Mouse (Mus musculus) Muller cell, postnatal 12 days (primary cell): ENCODE results near the gene Mfn1.

Experiments used
- DNase-seq: peaks from one replicate; pipeline ENCODE4 v3.0.0-alpha.2; 2015; ENCODE audit errors: inconsistent ontology term

Gene Mfn1

DNA sequence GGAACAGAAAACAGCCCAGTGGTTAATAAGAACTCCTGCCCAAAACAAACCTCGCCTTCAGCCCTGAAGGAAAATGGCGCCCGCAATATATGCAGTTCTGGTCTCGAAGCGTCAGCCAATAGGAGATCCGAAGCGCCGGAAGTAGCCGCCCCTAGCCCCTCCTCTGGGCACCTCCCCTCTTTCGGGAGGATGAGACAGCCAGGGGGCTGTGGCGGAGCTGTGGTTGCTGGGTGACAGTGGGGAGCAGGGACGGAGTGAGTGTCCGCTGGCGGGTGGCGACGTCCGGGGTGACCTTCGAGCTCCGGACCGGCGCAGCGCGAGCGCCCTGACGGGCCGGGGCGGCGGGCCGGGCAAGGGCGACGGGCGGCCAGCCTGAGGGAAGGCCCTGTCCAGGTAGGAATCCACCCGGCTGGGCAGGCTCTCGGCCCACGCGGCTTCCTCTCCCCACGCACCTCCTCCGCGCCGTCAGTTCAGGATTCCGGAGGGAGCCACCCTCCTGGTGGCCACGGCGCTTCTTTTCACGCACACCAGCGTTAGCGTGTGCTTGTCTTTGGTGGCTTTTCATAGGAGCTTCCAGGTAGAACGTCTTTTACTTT is at the start of gene Mfn1:
Mfn1 (plus strand) TSS at position 163 of the 596 bp plus-strand sequence.
- DNase-seq = peak; percentile 97

DNA sequence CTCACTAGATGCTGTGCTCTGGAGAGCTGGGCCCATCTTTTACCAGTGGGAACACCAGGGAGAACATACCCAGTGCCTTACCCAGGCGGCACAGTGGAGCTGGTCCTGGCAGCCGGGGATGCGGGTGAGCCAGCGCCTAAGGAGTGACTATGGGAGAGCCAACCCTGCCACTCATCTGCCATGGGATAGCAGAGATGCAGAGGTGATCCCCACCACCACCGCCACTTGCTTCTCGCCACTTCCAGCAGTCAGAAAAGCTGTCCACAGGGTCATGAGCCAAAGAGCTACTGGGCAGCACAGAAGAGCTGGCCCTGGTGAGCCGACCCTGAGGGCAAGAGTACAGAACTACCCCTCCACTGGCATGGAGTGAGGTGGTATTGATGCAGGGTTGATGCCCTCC is 49.3 kb upstream of the Mfn1 start:
- DNase-seq = no peak

DNA sequence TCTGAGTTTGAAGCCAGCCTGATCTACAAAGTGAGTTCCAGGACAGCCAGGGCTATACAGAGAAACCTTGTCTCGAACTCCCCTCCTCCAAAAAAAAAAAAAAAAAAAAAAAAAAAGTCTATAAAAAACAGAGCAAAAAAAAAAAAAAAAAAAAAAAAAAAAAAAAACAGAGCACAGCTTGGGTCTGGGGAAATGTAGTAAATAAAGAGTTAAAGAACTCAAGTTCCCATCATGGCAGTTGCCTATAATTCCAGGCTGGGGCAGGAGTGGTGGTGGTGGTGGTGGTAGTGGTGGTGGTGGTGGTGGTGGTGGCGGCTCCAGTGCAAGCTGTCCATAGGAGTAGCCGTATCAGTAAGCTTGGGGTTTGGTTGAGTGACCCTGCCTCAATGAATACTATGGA is 46.2 kb upstream of the Mfn1 start:
- no peak for DNase-seq

DNA sequence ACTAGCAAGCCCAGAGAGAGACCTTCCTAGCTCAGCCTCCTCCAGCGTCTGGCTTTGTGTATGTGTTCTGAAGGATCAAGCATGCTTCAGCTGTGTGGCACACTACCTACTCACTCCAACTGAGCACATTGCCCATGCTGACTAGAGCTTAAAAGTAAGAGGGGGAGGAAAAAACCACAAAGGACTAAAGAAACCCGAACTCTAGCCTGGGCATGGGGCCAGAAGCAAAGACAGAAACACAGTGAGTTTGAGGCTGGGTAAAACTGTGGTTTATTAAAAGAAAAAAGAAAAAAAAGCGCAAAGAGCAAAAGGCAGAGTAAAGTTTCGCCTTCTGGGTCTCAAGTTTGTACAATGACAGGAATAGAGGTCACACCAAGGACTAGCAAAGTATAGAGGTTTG is 42.7 kb upstream of the Mfn1 start:
- no peak for DNase-seq

DNA sequence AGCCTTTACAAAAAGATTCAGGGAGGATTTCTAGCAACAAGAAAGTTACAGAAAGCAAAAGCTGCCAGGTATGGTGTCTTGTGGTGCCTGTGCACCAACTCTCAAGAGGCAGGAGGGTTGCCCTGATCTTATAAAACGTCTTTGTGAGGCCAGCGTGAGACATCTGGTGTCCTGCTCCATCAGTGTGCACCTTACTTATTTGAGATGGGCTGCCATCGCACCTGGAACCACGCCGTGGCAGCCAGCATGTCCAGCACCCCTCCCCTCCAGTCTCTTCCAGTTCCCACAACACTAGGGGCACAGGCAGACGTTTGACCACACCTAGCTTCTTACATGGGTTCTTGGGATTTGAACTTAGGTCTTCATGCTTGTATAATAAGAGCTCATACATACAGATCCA is 41.1 kb upstream of the Mfn1 start:
- no peak for DNase-seq

DNA sequence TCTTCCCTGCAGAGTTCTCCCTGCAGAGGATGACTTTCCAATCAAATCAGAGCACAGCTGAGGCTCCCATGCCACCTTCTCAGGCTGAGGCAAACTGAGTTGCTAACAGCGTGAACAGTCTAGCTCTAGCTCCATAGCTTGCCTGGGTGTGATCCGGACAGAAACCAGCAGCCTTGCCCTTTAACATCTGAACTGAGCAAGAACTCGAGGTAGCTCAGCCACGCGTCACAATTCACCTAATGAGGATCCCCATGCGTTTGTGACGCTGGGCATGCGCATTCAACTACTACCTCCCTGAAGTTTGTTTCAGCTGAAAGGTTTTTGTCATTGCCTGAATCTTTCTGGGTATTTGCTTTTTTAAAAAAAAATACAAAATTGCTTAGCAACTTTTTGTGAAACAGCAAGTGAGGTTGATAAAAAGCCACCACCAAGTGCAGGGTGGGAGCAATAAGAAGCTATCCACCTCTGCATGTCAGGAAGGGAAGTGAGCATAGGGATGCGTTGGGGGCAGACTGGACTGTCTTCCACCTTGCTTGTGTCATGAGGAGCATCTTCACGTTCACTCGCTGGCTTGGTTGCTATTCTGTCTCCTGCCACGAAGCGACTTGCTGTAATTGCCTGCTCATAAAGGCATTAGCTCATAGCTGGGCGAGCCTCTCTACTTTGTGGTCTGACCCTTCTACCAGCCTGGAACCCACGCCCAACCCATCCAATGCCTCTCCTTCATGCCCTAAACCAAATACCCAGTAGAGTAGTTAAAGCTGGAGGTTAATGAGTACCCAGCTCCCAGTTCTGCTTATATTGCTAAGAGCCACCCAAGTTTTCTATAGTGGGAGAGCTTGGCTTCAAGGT is 39.0 kb upstream of the Mfn1 start:
- DNase-seq = peak; percentile 45

DNA sequence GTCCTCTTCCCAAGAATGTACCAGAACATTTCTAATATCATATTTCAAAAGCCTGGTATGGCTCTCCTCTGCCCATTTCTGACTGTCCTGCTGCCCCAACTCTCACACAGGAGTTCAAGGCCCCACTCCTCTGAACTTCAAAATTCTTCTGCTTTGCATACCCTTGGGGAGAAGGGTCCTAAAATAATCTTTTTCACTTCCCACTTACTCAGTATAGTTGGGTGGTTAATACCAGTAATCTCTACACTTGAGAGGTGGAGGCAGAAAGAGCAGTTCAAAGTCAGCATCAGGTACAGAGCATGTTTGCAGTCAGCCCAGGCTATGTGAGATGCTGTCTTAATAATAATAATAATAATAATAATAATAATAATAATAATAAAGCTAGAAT is 38.3 kb upstream of the Mfn1 start:
- DNase-seq = no peak

DNA sequence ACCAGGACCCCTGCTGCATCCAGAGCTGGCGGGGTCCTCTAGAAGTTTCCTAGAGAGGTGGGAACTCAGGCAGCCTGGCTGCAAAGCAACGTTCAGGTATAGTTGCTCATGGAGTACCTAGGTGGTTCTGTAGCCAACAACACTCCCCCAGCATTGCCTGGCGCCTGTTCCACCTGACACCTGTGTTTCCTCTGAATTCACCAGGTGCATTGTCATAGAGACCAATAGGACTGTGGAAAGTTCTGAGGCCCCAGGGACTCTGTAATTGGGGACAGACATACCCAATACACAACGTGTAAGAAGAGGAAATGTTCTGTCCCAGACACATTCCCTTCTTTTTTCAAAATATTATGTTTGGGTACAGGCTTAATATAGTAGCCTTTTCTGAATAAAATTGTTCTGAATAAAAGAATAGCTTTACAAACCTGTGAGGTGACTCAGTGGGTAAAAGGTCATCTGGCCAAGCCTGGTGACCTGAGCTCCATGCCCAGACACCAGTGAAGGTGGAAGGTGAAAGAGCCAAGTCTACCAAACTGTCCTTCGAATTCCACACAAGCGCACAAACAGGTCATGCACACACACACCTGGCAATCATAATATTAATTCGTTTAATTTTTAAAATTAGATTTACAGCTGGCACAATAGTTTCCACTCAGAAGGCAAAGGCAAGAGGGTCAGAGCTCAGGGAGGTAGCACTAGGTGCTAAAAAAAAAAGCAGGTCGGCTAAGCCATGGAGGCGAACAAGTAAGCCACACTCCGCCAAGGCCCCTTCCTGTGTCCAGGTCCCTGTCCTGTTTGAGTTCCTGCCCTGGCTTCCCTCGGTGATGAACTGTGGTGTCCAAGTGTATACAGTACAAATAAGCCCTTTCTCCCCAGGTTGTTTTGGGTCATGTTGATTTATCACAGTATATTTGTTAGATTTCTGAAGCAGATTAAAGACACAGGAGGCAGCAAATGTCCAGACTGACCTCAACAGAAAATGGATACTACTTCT is 36.9 kb upstream of the Mfn1 start, which contains the start of gene Kcnmb3:
Kcnmb3 (minus strand) TSS at position 135 of the 994 bp plus-strand sequence.
- no peak for DNase-seq

DNA sequence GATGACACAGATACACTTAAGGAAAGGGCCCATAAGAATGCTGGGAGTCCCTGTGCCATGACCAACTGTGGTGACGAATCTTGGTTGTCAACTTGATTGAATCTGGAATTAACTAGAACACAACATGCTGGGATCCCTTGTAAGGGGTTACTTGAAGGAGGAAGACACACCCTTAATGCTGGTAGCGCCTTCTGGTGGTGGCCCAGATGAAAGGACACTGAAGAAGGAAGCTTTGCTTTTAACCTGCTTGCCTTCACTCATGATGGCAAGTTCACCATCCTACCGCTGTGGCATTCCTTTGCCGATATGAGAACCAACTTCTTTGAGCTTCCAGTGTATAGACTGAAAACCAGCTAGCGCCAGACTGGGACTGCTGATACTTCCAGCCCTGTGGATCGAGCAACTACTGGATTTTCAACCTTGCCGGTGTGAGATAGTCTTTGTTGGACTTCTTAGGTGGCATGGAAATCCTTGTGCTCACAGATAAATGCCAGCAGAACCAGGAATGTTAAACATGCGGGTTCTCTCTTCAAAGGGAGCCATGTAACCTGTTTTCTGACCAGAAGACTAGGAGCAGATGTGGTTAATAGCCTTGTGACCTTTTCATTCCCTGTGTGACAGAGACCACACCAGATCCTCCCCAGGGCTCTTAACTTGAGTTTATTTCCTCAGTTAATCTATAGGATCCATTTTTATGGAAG is 34.7 kb upstream of the Mfn1 start:
- peak; percentile 56 for DNase-seq

DNA sequence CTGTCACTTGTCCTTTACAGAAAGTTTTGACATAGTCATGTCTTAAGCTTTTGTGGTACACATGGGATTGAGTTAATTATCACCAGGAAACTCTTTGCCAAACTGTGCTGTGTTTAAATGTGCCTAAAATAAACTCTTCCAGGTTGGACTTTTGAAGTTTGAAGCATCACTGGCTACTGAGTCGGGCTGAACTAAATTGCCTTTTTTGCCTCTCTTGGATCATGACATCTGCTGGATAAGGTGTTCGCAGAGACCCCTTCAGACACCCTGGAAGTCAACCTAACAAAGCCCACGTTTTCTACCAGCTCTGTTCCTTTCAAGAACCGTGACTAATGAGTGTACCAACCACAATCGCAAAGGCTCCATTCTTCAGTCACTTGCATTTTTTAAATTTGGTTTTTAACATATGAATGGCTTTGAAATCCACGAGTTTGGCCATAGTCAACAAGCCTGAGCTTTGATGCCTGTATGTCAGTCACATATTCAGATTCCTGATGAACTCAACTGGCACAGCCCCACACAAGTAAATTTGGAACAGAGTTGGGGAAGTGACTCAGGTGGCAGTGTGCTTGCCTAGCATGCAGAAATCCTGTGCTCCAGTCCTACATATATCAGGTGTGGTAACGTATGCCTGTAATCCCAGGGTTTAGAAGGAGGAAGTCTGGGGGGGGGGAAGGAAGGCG is 34.0 kb upstream of the Mfn1 start:
- DNase-seq = peak; percentile 67

DNA sequence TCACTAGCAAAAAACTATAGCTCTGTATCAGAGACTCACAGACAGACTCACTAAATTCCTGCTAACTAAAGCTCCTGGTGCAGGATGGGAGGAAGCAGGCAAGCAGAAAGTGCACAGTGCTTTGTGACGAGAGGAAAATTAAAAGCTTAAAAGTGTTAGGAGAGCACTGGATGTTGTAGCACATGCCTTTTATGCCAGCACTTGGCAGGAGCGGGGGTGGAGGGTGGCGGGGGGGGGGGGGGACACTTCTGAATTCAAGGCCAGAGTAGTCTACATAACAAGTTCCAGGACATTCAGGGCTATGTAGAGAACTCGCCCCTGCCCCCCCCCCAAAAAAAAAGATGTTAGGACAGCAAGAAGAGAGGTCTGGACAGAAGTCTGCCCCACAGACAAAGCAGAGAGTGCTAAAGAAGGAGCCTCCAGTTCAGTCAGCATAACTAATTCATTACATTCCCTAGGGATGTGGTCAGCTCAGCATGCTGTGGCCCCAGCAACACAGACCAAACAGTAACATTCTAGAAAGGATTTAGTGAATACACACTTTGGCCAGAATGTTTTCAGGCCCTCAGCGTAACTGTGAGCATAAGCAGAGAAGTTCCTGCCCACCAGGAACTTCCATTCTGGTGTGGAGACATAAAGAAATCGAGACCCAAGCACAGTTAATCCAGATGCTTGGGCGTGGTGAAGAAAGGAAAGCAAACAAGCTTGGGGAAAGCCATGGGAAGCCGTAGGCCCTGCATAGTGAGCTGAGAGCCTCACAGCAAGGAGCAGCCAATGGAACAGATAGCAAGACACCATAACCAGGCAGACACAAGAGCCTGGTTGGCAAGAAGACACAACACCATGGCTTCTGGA is 33.2 kb upstream of the Mfn1 start:
- DNase-seq = peak; percentile 87

DNA sequence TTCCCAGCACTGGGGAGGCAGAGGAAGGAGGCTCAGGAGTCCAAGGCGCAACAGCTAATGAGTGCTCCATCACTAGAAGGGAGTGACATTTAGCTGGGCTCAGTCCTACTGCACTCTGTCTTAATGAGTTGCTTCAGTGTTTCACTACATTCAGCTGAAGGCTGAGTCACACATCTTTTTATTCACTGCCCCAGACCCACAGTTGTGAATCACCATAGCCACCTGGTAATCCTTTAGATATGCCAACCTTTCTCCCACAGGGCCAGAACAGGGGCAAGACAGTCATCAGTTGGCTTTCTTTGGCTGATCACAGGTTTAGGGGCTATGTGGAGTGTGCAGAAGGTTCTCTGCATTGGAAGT is 32.6 kb upstream of the Mfn1 start:
- DNase-seq = peak; percentile 93

DNA sequence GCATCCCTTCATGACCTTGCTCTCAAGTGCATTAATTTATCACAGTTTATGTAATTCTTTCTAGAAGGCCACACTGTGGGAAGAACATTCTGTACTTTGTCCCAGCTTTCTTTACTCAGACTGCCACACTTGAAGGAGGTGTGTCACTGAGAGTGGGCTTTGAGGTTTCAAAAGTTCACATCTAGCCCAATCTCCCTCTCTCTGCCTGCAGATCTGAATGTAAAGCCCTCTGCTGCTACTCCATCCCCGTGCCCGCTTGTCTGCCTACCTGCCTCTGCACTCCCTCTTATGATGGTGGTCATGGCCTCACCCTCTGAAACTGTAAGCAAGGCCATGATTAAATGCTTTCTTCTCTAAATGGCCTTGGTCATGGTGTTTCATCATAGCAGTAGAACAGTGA is 28.9 kb upstream of the Mfn1 start:
- DNase-seq = no peak

DNA sequence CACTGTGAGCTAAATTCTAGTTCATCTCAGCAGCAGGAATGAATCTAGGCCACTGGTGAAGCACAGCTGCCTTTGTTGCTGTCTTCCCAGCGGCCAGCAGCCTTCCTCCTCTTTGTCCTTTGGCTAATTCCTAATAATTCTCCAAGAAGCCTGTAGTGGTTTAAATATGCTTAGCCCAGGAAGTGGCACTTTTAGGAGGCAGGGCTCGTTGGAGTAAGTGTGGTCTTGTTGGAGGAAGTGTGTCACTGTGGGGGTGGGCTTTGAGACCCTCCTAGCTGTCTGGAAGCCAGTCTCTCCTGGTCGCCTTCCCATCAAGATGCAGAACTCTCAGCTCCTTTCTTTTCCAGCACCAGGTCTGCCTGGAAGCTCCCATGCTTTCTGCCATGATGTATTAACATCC is 23.4 kb upstream of the Mfn1 start:
- no peak for DNase-seq

DNA sequence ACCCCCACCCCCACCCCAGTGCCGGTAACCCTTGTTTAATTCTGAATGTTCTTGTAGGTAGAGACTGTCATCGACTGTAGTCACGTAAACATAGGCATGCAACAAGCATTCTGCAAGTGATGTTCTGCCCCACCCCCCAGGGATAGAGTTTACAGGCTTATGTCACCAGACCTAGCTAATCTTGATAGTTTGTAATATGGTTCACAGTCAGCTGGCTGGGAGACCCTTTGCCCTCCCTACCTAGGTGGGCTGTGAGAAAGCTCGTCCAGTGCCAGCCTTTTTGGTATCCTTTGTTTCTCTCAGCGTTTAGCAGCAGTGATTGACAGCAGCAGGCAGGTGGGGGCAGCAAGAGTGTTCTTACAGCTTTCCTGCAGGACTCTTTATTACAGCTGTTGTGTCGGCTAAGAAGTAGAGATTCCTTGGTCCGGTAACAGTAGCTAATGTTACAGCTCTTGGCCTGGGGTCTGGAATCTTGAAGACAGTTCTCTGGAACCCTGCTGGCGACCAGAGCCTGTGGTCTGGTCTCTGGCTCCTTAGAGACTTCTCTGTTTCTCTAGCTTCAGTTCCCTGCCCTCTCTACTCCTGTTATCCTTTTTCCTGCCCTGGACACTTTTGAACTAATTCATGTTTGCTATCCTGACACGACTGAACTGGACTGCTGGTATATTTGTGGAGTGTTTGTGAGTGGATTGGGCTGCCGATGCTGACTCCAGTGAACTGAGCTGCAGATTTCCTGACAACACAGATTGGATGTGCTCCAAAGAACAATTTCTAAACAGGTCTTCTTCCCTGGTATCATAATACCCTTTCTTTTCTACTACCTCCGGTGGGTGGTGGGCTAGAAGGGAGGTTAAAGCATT is 22.7 kb upstream of the Mfn1 start:
- DNase-seq = no peak

DNA sequence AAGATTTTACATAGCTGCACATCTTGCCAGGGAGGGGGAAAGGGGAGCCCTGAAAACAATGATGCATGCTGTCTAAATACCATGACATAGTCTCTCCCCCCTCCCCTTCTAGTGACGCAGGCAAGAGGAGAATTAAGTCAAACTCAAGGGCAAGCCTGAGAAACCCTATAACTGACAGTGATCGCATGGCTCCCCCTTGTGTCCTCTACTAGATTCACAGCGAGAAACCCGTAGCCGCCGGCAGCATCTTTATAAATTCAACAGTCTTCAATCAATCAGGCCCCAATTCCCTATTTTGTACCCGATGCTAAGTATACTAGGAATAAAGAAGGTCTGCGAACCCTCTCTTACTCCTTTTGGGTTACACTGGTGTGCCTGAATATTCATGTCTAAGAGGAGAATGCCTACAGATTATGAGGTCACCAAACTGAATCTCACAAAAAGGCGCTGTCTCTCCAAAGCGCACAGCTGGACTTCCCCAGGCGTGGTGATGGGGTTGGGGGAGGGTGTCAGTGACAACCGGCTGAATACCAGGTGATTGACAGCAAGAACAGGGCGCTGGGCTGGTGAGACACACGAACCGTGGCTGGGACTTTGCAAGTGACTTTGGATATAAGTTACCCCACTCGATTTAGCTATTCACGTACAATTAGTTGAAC is 20.5 kb upstream of the Mfn1 start:
- DNase-seq = peak; percentile 78

DNA sequence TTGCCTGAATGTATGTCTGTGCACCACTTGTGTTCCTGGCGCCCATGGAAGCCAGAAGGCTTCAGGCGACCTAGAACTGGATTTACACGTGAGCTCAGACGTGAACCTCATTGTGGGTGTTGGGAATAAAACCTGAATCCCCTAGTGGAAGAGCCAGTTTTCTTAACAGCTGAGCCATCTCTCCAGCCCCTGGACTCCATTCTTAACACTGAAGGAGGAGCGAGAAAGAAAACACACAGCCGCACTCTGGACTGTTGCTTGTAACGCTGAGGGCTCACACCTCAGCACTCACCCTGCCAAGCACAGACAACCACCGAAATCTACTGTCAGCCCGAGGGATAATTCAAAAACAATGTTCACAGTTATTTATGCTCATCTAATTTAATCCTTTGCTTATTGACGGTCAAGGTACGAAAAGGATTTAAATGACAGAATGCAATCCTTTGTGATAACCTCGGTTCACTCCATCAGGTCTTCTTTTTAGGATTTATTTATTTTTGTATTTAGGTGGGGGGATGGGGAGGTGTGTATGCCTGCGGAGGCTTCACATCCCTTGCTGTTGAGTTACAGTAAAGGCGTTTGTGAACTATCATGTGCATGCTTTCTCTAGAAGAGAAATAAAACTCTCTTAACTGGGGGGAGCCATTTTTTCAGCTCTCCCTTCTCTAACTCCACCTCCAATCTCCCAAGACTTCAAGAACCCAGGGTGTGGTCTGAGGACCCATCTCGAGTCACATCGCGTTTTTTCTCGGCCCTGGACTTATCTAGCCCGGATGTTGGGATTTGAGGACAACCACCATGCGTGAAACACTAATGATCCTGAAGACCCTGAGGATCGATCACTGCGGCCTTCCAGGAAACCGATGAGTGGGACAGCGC is 19.5 kb upstream of the Mfn1 start, which contains the start of gene Zfp639:
Zfp639 (plus strand) TSS at position 764 of the 879 bp plus-strand sequence.
- no peak for DNase-seq
